Mouse (Mus musculus) CH12F3 (cell line): ENCODE data around the gene Gm29776.

ENCODE experiments used
- in situ Hi-C: fragments of 300-500 bp; cut with MboI; formaldehyde crosslinking; loops from 2 replicates; pipeline ENCODE4 v1.14.3; 2020; ENCODE audit warnings: low sequenced_read_pairs

Gm29776 gene

DNA sequence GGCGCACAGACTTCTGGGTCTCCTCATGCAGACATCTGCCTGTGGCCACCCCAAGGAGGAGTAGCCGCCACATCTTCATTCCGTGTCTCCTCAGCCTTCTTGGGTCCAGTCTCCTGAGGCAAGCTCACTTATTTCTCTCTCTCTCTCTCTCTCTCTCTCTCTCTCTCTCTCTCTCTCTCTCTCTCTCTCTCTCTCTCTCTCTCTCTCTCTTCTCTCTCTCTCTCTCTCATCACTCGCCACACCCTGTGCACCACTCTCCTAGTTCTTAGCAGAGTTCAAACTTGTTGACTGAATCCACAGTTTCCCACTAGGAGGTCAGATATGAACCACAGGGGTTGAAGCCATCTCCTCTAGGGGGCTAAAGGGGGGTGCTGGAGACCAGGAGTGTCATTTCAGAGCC, at the start of gene Gm29776:
Gm29776 (minus strand) TSS at position 101 of the 400 bp plus-strand sequence.
- in situ Hi-C loops: no loop called here

DNA sequence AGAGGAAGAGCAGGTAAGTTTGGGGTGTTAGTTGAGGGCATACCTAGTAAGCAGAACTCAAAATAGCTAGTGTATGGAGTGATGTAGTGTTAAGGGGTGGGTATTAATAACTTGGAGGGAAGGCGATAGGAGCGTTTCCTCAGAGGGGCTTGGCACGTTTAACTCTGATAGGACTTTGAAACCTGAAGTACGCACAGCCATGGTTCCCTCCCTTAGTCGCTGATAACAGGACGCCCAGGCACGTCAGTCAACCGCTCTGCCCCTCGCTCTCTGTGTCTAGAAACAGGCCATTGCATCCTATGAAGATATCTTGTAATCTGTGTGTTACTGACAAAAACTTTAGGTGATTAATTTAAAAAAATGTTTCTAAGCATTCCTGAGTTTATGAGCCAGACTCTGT, 47.4 kb upstream of the Gm29776 start:
- in situ Hi-C loops: no loop called here

DNA sequence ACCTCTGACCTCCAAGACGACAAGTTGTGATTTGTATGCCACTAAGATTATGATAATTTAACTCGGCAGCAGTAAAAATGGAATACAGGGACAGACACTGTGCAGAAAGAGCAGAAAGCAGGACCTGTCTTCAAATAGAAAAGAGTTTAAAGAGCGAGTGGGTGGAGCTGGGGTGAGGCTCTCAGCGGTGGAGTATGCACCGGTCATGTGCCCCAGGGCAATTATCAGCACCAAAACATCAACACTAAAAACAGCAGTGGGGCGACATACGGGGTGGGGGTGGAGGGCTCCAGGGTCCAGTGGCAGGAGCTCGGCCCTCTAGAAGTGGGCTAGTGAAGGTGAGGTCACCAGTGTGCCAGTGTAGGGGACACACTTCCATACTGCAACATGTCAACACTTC, 45.8 kb upstream of the Gm29776 start:
- in situ Hi-C loops: no loop called here

DNA sequence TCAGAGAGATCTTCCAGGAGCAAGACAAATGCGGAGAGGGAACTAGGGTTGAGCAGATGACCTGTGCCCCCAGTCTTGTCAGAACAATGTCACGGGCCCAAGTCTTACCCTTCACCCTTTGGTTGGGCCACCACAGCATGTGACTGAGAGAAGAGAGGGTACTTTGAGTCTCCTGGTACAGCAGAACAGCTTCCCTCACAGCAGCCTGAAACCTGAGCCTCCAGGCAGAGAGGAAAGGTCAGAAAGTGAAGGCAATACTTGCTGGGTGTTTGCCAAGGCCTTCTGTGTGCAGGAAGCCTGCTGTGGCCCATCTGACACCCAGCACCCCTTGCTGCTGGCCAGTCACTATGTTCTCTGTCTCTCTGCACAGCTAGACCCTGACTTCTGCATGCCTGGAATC, 43.7 kb upstream of the Gm29776 start:
- in situ Hi-C loops: no loop called here

DNA sequence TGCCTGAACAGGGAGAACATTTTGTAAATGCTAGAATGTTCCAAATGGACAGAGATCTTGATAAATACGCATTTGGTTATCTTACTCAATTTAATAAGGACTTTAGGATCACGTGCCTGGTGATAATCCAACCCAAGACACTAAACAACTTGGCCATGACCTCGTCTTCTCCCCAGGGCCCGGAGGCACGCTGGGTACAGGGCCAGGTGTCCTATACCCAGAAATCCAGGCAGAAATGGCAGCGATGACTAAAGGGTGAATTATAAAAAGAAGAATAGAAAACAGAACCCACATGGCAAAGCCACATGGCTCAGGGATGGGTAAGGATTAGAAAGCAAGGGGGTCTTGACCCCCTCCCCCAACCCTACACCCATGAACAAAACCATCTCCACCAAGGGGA, 43.1 kb upstream of the Gm29776 start:
- in situ Hi-C loops: no loop called here

DNA sequence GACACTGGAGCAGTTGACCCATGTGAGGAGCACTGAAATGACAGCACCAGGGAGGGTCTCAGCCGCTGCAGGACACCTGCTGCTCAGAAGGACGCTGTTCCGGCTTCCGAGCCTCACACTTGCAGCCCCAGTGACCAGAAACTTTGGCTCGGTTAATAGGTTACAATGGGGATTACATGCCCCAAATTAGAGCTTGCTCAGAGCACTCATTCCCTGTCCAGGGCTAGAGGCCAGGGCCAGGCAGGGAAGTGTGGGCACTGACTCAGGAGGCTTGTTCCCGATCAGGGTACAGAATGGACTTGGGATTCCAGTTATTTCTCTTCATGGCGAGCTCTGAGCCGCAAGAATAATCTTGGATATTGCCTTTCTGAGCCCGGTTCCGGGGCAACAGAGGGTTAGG, 39.0 kb upstream of the Gm29776 start:
- in situ Hi-C loops: no loop called here

DNA sequence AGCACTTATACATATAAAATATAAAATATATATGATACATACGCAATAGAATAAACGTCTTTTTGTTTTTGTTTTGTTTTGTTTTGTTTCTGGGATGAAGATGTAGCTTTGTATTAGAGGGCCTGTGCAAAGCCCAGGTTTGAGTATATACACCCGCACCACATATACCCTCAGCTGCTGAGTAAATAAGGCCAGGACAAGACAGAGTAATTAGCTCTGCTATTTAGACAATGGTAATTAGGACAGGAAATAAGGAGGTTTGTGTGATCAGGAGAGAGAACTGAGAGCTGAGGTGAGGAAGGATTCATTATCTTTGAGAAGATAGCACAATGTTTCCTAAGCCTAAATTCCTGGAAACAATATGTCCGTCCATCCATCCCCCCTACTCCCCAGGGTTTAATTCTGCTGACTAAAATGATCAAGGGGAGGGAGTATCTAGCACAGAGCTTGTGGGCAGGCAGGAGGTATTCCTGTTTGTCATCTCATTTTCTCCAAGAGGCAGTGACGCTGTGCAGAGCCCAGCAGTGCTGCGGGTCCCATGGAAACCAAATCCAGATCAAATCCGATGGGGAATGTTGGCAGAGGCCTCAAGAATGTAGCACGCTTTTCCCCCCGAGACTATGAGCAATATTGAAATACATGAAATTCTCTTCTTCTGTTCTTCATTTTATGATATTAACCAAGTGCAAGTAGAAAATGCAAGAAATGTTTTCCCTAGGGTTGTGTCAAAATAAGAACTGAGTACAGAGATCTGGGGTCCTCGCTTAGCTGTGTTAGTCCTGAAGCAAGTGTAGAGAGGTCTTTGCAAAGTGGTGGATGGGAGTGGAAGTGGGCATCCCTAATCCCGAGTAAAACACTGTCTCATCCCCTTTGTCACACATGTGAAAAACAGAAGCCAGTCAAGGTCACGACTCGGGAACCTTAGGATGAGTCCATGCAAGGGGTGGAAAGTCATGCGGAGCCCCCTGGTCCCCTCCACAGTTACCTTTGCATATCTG, 38.2 kb upstream of the Gm29776 start:
- in situ Hi-C loops: no loop called here

DNA sequence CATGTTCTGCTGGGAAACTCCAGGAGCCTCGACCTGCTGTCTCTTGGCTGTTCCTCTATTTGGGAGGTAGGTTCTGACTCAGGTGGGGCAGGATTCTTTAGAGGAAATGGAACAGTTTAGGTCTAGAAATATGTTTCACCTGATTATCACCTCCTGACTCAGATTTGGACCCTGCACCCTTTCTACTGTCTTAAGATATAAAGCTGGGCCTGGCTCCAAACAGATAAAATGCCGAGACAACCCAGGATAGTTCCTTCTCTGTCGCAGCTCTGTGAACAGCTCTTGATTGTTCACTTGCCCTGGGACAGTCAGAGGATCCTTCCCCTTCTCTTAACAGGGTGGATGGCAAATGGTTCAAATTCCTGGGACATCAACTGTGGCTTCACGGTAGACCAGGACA, 36.6 kb upstream of the Gm29776 start:
- in situ Hi-C loops: no loop called here

DNA sequence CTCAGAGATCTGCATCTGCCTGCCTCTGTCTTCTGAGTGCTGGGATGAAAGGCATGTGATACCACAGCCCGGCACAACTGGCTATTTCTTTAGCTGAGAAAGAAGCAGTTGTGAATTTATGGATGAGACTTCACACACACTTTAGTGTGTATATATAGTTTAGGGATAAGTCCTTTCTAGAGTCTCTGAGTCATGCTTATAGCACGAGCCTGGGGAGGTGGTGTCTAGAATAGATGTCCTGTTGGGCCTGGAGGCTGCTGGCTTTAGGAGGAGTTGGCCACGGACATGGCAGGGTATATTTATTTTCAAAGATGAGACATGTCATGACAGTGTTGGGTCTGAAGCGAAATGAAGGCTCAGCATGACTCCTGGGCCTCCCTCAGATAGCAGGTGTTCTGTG, 35.4 kb upstream of the Gm29776 start:
- in situ Hi-C loops: no loop called here

DNA sequence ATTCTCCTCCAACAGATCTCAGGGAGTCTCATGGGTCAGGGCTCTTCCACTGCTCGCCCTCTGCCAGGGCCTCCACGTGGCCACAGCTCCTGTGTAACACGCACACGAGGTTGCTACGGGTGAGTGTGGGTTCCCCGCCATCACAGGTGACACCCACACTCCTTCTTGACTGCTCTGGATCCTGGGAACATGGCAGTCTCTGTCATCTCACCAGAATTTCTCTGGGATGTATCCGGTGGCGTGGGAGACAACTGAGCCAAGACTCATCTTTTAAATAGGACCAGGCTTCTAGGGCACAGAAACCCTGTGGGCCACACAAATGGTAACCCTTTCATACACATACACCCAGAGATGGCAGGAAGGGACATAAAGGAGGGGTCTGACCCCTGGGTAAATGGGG, 33.6 kb upstream of the Gm29776 start:
- in situ Hi-C loops: no loop called here

DNA sequence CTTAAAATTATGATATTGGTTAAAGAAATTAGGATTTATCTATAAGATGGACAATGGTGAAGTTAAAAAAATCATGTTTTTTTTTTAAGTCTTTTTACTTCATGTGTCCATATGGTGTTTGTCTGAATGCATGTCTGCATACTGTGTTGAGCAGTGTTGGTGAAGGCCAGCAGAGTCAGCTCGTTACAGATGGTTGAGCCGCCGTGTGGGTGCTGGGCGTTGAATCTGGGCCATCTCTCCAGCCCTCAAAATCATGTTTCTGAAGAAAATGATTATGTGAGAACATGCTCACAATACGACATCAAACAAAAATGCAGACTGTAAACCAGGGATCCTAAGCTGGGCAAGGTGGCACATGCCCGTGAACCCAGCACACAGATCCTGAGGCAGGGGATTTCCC, 31.7 kb upstream of the Gm29776 start:
- in situ Hi-C loops: no loop called here

DNA sequence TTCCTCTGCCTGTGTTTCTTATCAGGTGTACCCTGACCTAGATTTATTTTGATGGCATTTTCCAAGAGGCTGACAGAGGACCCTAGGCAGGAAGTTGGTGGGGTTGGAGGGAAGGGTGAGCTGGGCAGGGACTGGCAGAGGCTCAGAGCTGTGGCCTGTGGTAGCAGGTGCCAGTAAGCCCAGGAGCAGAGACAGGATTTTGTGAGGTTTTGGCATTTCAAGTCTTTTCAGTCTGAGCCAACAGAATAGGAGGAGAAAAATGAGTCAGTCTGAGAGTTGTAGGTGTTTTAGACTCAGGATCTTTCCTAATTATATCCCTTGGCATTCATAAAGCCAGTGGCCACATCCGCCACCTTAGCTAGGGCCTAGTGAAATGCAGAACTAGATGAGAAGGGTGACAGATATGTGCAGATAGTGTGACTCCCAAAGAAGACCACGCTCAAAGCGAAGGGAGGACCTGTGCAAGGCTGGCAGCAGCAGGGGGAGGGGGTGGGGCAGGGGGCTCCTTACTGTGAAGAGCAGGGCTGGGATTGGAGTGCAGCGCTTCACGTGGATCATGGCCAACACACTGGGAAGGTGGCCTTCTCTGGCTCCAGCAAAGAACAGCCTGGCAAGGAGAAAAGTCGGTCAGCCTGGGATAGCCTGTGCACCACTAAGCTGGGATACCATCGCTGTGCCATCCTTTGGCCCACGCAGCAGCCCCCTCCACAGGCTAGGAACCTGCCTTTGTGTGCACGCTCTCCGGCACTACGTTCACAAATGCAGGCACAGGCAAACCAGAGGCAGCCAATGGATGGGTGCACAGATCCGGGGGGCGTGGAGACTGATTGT, 30.4 kb upstream of the Gm29776 start:
- in situ Hi-C loops: no loop called here

DNA sequence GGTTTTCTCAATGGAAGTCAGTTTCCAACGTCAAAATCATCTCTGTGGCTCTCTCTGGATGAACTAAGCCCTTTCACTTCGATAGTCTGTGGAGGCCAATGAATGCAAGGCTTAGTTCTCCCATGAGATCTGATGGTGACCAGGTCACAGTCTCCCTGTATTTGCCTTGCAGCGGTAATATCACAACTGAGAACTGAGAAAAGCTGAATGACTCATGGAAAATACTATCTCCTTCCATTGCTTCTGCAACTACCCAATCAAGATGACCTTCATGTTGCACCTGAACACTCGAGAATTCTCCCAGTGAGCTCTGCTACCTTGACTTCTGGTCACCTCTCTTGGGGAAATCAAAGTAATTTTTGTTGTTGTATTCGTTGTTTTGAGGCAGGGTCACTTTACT, 28.9 kb upstream of the Gm29776 start:
- in situ Hi-C loops: no loop called here

DNA sequence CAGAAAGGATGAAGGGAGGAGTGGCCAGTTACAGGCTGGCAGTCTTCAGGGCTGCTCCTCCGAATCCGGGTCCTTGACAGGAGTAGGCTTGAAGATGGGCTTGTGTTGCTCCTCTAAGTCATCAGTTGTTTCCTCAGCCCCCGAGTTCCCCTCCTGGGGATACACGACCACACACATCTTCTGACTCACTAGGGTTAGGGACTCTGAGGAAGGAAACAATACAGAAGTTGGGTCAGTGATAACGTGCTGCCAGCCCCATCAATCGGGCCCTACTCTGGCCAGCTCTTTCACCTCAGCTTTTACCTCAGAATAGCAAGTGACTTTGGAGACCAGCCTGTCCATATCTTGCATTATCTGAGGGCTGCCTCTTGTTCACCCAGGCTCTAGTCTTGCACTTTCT, 25.4 kb upstream of the Gm29776 start:
- in situ Hi-C loops: no loop called here

DNA sequence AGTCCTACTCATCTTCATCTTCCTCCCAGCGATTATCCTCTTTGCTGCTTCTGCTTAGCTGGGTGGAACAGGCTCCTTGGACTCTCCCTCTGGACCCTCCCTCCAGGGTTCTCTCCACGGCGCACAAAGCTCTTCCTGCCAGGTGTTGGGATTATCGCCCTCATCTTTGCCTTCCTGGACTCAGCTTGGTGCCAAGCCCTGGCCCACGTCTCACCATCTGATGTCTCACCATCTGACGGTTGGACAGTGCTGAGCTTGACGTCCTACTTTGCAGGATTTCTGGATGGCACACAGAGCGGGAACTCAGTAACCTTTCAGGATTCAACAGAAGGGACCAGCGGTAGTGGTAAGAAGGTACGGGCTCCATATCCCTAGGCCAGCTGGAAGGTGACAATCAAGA, 23.1 kb upstream of the Gm29776 start:
- in situ Hi-C loops: no loop called here

DNA sequence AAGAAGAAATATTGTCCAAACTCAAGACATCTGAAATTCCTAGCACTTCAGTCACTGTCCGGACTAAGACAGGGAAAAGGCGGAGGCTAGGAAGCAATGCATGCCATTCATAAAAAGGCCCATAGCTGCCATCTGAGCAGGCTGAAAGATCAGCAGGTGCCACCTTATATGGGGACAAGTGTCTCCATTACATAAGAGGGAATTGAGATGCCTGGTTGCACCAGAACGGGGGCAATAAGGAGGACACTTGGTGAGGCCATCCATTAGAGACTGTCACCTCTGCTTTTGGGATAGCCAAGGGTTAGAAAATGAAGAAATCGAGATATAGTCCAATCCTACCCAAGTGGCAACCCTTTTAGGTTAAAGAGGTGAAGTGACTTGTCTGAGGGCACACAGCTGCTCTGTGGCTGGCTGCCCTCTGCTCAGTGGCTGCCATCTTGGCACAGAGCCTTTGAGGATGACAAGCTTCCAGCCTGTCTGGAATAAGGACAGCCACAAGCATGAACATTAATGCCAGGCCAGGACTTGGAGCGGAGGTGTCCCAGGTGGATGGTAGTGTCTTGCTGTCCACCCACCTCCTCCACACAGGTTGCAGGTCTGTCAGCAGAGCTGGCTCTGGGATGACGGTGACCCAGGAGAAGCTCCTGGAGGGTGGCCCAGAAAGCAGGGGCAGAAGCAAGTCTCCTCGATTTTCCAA, 22.2 kb upstream of the Gm29776 start:
- in situ Hi-C loops: no loop called here

DNA sequence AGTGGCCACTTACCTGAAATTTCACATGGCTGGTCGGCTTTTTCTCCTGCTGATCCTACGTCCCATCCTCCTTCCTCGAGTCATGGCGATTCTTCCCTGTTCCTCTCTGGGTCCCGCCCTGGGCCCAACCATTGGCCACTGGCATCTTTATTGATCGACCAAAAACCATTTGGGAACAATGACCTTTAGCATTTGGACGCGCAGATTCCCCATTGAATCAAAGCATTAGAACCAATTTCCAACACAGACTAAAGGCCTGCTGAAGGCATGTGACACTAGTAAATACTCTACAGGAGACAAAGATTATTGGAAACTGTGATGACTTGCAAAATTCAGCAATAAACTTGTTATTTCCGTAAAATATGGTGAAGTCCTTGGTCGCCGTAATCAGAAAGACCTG, 21.4 kb upstream of the Gm29776 start:
- in situ Hi-C loops: no loop called here

DNA sequence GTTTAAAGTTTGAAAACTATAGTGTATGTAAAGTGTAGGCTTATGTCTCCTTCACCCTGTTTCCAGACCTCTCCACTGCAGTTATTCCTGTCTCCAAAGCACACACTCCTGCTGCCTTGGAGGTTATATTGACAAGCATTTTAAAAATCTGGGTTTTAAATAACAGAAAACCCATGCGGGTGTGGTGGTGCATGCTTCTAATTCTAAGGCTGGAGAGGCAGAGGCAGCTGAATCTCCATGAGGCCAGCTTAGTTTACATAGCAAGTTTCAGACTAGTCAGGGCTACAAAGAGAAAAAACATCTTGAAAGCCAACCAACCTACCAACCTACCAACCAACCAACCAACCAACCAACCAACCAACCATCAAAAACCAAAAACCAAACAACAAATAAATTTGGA, 16.8 kb upstream of the Gm29776 start:
- in situ Hi-C loops: no loop called here

DNA sequence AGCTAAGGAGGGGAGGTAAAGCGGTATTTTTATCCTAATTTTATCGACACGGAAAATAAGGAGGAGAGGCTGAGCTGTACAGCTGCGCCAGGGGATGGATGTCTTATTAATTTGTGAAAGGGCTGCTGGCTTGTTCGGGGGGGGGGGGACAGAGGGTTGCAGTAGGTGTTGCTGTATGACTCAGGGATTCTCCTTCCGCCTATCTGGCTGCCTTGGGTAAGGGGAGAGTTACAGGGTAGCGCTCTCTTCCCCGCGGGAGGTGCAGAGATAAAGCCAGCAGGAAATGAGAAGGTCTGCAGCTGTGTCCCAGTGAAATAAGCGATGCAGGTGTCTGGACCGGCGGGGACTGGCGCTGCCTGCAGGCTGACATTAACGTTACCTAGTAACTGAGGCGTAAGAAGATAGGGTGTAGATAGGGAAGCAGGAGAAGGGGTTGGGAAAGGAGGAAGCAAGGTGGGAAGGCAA, 16.0 kb upstream of the Gm29776 start:
- in situ Hi-C loops: no loop called here

DNA sequence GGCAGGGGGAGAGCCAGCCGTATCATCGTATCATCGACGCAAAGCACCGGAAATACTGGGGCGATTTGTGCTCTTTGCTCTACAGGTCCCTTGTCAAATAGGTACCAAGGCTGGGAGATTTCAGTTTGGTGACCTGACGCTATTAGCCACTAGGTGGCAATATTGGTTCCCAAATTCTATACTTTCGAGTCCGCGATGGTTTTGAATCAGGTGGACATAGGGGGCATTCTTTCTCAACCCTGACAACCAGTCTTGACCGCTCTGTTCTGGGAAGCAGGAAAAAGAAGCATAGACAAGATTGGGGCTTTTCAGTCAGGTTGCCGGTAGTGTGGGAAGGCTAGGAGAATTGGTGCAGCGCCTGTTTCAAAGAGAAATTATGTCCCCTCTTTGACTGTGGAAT, 15.5 kb upstream of the Gm29776 start:
- in situ Hi-C loops: no loop called here

DNA sequence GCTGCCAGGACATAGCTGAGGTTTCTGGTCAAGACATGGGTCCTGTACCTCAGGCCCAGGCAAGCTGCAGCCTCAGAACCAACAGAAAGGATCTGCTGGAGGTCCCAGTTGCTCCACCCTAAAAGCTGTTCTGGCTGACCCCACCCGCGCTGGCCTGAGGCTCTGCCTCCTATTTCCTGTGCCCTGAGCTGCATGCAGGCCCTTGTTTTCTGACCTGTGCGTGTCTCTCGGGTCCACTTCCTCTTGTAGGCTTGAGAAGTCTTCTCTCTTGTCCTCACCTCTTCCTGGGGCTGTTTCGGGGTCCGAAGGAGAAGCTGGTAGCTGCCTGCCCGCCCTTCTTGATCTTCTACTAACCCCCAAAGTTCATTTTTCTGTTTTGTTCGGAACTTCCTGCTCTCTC, 14.2 kb upstream of the Gm29776 start:
- in situ Hi-C loops: no loop called here
